Mouse (Mus musculus): ENCODE measurements around the gene Rnaseh1. TPM values are rescaled to one million over a fixed set of nuclear protein-coding genes. Genes with fewer than 3 reads are reported as not detected.

Rnaseh1 gene
- polyA plus RNA-seq, 2 experiments, result 26.5 to 31.9 TPM

DNA sequence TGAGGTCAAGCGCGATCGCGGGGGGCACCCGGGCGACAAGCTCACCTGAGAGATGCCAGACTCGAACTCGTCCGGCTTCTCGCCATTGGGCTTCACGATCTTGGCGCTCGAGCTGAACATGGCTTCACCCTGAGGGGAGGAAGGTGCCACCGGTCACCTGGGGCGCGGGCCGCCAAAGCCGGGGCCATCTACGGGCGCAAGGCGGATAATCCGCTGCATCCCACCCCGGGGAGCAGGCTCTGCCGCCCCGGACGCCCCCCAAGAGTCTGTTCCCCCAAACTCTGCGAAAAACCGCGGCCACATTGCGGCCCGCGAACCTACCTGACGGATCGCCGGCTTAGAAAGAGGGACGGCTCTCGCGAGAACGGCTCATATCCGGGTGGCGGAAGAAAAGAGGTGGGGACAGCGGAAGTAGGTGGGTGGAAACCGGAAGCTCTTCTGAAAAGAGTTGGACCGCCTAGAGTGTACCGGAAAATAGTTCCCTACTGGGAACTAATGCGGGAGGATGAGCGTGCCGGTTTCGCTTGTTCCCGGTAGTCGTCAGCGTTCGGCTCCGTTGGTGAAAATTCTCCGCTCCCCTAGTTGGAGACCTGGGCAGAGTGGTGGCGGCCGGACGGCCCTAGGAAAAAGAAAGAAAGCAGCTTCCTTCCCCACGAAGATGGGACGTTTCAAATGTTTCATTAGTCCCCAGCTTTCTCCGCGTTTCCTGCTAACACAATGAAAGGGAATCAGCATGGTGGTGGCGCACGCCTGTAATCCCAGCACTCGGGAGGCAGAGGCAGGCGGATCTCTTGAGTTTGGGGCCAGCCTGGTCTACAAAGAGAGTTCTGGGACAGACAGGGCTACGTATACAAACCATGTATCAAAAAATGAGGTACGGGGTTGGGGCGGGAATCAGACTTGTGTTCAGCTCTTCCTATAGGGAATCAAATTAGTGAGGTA, 13.6 kb upstream of the Rnaseh1 start, which contains the start of gene Rps7:
TSS of gene Rps7 (minus strand) at position 419 of the 942 bp plus-strand sequence.
- peaks cover 39% of the 10 kb centered on the region for H3K36me3 ChIP-seq (ENCODE audit: control insufficient read depth, insufficient read depth, low read length)
- peak within 1 kb of the TSS; percentile 82 for H3K4me2 ChIP-seq (replicated peaks; ENCODE audit: low read depth, low read length, severe bottlenecking)
- peaks cover 5% of the 10 kb centered on the region for H3K4me1 ChIP-seq (ENCODE audit: control insufficient read depth, insufficient read depth, low read length)
- peak; percentile 96 for DNase-seq (ENCODE audit: low spot score)
- no peaks in the 10 kb centered on the region for H3K27me3 ChIP-seq (ENCODE audit: control insufficient read depth, insufficient read depth, low read length)
- no peaks in the 10 kb centered on the region for H3K9me3 ChIP-seq (ENCODE audit: control insufficient read depth, low read length)
- peak; percentile 98 for ATAC-seq (ENCODE audit: low FRiP score, low read depth)
- 6% methylated on average over 69 of the region's 69 CpGs for WGBS
- TF ChIP-seq POLR2A (IDR thresholded peaks at IDR 0.05; ENCODE audit: borderline replicate concordance, extremely low read depth, insufficient read depth, insufficient read length), result peak; percentile 82; the same call in 1 of the 2 replicates
- H3K4me3 ChIP-seq (replicated peaks; ENCODE audit: low read length), result peak within 1 kb of the TSS; percentile 83
- H3K27ac ChIP-seq (replicated peaks; ENCODE audit: low read depth, low read length), result peak within 1 kb of the TSS; percentile 92
- H3K9ac ChIP-seq (ENCODE audit: low read depth, low read length, severe bottlenecking), result peak within 1 kb of the TSS; percentile 95

DNA sequence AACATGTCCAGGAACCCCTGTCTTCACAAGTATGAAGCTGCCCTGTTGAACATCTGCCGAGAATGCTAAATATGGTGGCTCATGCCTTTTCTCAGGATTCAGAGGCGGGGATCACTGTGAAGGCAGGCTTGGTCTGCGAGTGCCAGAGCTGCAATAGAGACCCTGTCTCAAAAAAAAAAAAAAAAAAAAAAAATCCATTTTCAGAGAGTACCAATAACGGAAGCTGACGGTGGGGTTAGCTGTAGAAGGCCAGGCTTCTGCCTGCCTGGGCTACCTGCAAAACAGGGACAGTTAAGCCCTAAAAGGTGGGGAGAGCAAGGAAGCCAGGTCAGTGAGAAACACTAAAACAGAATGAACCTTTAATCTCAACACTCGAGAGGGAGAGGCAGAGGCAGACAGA, 12.9 kb upstream of the Rnaseh1 start:
- TF ChIP-seq POLR2A (IDR thresholded peaks at IDR 0.05; ENCODE audit: borderline replicate concordance, extremely low read depth, insufficient read depth, insufficient read length), result no peak
- DNase-seq (ENCODE audit: low spot score), result no peak
- no peak for ATAC-seq (ENCODE audit: low FRiP score, low read depth)
- WGBS, result 91% methylated on average over 6 of the region's 6 CpGs
- Histone ChIP-seq H3K27me3 (ENCODE audit: control insufficient read depth, insufficient read depth, low read length) (no peaks in the 10 kb centered on the region), H3K9ac (ENCODE audit: low read depth, low read length, severe bottlenecking) (no peak overlapping the region), H3K36me3 (ENCODE audit: control insufficient read depth, insufficient read depth, low read length) (peaks cover 31% of the 10 kb centered on the region), H3K27ac (replicated peaks; ENCODE audit: low read depth, low read length) (no peak overlapping the region), H3K9me3 (ENCODE audit: control insufficient read depth, low read length) (no peaks in the 10 kb centered on the region), H3K4me1 (ENCODE audit: control insufficient read depth, insufficient read depth, low read length) (peaks cover 5% of the 10 kb centered on the region), H3K4me2 (replicated peaks; ENCODE audit: low read depth, low read length, severe bottlenecking) (peak overlapping the region; percentile 52), H3K4me3 (replicated peaks; ENCODE audit: low read length) (peak overlapping the region; percentile 83)

DNA sequence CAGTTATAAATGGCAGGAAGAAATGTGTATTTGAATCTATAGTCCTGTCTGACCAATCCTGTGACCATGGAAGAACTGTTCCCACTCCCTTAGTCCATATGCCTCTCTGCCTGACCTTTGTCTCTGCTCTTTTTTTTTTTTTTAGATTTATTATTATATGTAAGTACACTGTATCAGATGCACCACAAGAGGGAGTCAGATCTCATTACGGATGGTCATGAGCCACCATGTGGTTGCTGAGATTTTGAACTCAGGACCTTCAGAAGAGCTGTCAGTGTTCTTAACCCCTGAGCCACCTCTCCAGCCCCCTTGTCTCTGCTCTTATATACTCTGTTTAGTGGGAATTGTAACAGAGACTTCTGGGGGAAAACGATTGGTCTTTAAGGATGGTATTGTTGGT, 10.6 kb upstream of the Rnaseh1 start:
- Histone ChIP-seq H3K27ac (replicated peaks; ENCODE audit: low read depth, low read length) (no peak overlapping the region), H3K9me3 (ENCODE audit: control insufficient read depth, low read length) (no peaks in the 10 kb centered on the region), H3K36me3 (ENCODE audit: control insufficient read depth, insufficient read depth, low read length) (peaks cover 9% of the 10 kb centered on the region), H3K27me3 (ENCODE audit: control insufficient read depth, insufficient read depth, low read length) (no peaks in the 10 kb centered on the region), H3K4me1 (ENCODE audit: control insufficient read depth, insufficient read depth, low read length) (peaks cover 5% of the 10 kb centered on the region), H3K4me2 (replicated peaks; ENCODE audit: low read depth, low read length, severe bottlenecking) (no peak overlapping the region), H3K9ac (ENCODE audit: low read depth, low read length, severe bottlenecking) (no peak overlapping the region), H3K4me3 (replicated peaks; ENCODE audit: low read length) (no peak overlapping the region)
- DNase-seq (ENCODE audit: low spot score) (no peak), ATAC-seq (ENCODE audit: low FRiP score, low read depth) (no peak)
- TF ChIP-seq POLR2A (IDR thresholded peaks at IDR 0.05; ENCODE audit: borderline replicate concordance, extremely low read depth, insufficient read depth, insufficient read length), result no peak
- 73% methylated on average over 2 of the region's 2 CpGs for WGBS

DNA sequence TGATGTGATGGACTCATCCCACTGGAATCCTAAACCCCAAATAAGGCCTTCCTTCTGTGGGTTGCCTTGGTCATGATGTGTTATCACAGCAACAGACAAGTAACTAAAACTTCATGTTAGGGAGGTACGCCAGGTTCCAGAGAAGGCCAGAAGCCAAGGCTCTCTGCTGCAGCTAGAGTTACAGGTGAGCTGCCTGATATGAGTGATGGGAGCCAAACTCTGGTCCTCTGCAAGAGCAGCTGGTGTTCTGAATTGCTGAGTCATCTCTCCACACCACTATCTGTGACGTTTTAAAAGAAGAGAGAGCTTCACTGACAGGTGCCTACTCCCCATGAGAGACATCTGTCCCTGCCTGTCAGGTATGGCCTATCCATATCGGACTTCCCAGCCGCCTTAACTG, 13.2 kb downstream of the Rnaseh1 start:
- no peak overlapping the region for H3K4me3 ChIP-seq (replicated peaks; ENCODE audit: low read length)
- TF ChIP-seq POLR2A (IDR thresholded peaks at IDR 0.05; ENCODE audit: borderline replicate concordance, extremely low read depth, insufficient read depth, insufficient read length), result no peak
- peaks cover 25% of the 10 kb centered on the region for H3K36me3 ChIP-seq (ENCODE audit: control insufficient read depth, insufficient read depth, low read length)
- ATAC-seq (ENCODE audit: low FRiP score, low read depth), result no peak
- WGBS, result 79% methylated on average over 4 of the region's 4 CpGs
- no peak overlapping the region for H3K27ac ChIP-seq (replicated peaks; ENCODE audit: low read depth, low read length)
- no peak overlapping the region for H3K4me2 ChIP-seq (replicated peaks; ENCODE audit: low read depth, low read length, severe bottlenecking)
- no peak for DNase-seq (ENCODE audit: low spot score)
- no peaks in the 10 kb centered on the region for H3K4me1 ChIP-seq (ENCODE audit: control insufficient read depth, insufficient read depth, low read length)
- H3K9me3 ChIP-seq (ENCODE audit: control insufficient read depth, low read length), result no peaks in the 10 kb centered on the region
- no peak overlapping the region for H3K9ac ChIP-seq (ENCODE audit: low read depth, low read length, severe bottlenecking)
- H3K27me3 ChIP-seq (ENCODE audit: control insufficient read depth, insufficient read depth, low read length), result no peaks in the 10 kb centered on the region

DNA sequence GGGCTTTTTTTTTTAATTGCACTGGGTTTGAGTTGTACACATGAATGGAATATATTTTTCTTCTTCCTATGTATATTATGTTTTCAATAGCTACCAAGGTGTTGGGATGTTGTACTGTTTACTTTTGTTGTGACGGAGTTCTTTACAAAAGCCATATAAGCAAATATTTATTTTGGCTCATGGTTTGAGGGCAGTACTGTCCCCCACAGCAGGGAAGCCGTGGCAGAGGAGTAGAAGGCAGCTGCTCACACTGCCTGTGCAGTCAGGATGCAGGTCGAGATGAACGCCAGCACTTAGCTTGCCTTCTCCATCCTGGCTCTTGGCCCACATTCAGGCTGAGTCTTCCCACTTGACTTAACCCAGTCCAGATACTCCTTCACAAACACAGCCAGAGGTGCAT, 17.3 kb downstream of the Rnaseh1 start:
- no peak overlapping the region for H3K4me2 ChIP-seq (replicated peaks; ENCODE audit: low read depth, low read length, severe bottlenecking)
- no peak for TF ChIP-seq POLR2A (IDR thresholded peaks at IDR 0.05; ENCODE audit: borderline replicate concordance, extremely low read depth, insufficient read depth, insufficient read length)
- H3K9me3 ChIP-seq (ENCODE audit: control insufficient read depth, low read length), result no peaks in the 10 kb centered on the region
- no peak overlapping the region for H3K27ac ChIP-seq (replicated peaks; ENCODE audit: low read depth, low read length)
- no peak overlapping the region for H3K4me3 ChIP-seq (replicated peaks; ENCODE audit: low read length)
- H3K4me1 ChIP-seq (ENCODE audit: control insufficient read depth, insufficient read depth, low read length), result no peaks in the 10 kb centered on the region
- no peak overlapping the region for H3K9ac ChIP-seq (ENCODE audit: low read depth, low read length, severe bottlenecking)
- no peak for ATAC-seq (ENCODE audit: low FRiP score, low read depth)
- WGBS, result 52% methylated on average over 4 of the region's 4 CpGs
- no peak for DNase-seq (ENCODE audit: low spot score)
- H3K27me3 ChIP-seq (ENCODE audit: control insufficient read depth, insufficient read depth, low read length), result no peaks in the 10 kb centered on the region
- no peaks in the 10 kb centered on the region for H3K36me3 ChIP-seq (ENCODE audit: control insufficient read depth, insufficient read depth, low read length)

Measured in limb, embryonic 14.5 days (tissue).